Mouse (Mus musculus) hindbrain, embryonic 14.5 days (tissue): ENCODE results near the gene Serpinf2. TPM values are rescaled to one million over a fixed set of nuclear protein-coding genes. Genes with fewer than 3 reads are reported as not detected.

Source experiments
- ATAC-seq: fragments of 200-750 bp; cut with Nextera tagmentation; 2 replicates; pipeline ENCODE4 v1.8.0; 2017; ENCODE audit warnings: moderate number of reproducible peaks, mild to moderate bottlenecking, moderate TSS enrichment, moderate library complexity; ENCODE audit not compliant: low FRiP score
- DNase-seq: peaks from one replicate; pipeline ENCODE4 v3.0.0-alpha.2; 2015; ENCODE audit warnings: low spot score
- H3K27ac ChIP-seq: fragments of 300-500 bp; sonication (generic); 2 replicates; pipeline ENCODE4 v1.5.1; 2014; ENCODE audit warnings: mild to moderate bottlenecking, moderate library complexity
- H3K27me3 ChIP-seq: fragments of 300-500 bp; sonication (generic); 2 replicates; pipeline ENCODE4 v1.6.1; 2014; ENCODE audit warnings: mild to moderate bottlenecking, low read length, mixed read lengths; ENCODE audit not compliant: control insufficient read depth, insufficient read depth
- H3K36me3 ChIP-seq: fragments of 300-500 bp; sonication (generic); replicated peaks from 2 replicates; pipeline ENCODE4 v1.6.1; 2014; ENCODE audit not compliant: control insufficient read depth, insufficient read depth
- H3K4me1 ChIP-seq: fragments of 300-500 bp; sonication (generic); replicated peaks from 2 replicates; pipeline ENCODE4 v1.6.1; 2014; ENCODE audit warnings: antibody characterized with exemption, low read length, mixed read lengths; ENCODE audit not compliant: control insufficient read depth, insufficient read depth
- H3K4me2 ChIP-seq: fragments of 300-500 bp; sonication (generic); replicated peaks from 2 replicates; pipeline ENCODE4 v1.6.1; 2014; ENCODE audit warnings: mild to moderate bottlenecking, moderate library complexity
- H3K4me3 ChIP-seq: fragments of 300-500 bp; sonication (generic); replicated peaks from 2 replicates; pipeline ENCODE4 v1.5.1; 2014; ENCODE audit warnings: mild to moderate bottlenecking, low read length
- H3K9ac ChIP-seq: fragments of 300-500 bp; sonication (generic); 2 replicates; pipeline ENCODE4 v1.6.1; 2014
- H3K9me3 ChIP-seq: fragments of 300-500 bp; sonication (generic); 2 replicates; pipeline ENCODE4 v1.6.1; 2016; ENCODE audit warnings: low read length; ENCODE audit not compliant: control insufficient read depth
- WGBS: fragments of 180-500 bp; shearing (Covaris S2); extraction: QIAGEN DNeasy Blood & Tissue Kit; methylation state at CpG from one replicate; pipeline ENCODE4 v1.1.7; 2014; 5-methylcytosine and 5-hydroxymethylcytosine counted together
- polyA plus RNA-seq: library from polyadenylated mRNA; unstranded; fragments of >200 nt; fragmentation: Nextera tagmentation; extraction: Ambion mirVana; gene quantifications from 2 replicates; pipeline ENCODE4 v1.2.1, GENCODE M21; 2014

The Serpinf2 gene
- polyA plus RNA-seq, 1 experiment from 2014 or later: not detected

GRCm38 (mm10) chr11:75467512-75468215 is 28.3 kb upstream of the Serpinf2 start:
- H3K4me1 ChIP-seq: peaks cover 5% of the 10 kb centered on the region
- no peaks in the 10 kb centered on the region for H3K9me3 ChIP-seq
- no peak overlapping the region for H3K27ac ChIP-seq
- H3K27me3 ChIP-seq: no peaks in the 10 kb centered on the region
- peak overlapping the region; percentile 18 for H3K4me3 ChIP-seq
- H3K36me3 ChIP-seq: peaks cover 17% of the 10 kb centered on the region
- H3K9ac ChIP-seq: peak overlapping the region; percentile 18; the same call in 1 of the 2 replicates
- peak; percentile 31; the same call in 1 of the 2 replicates for ATAC-seq
- WGBS: 21% methylated on average over 19 of the region's 19 CpGs
- peak overlapping the region; percentile 48 for H3K4me2 ChIP-seq
- no peak for DNase-seq

GRCm38 (mm10) chr11:75466731-75467505 is 27.5 kb upstream of the Serpinf2 start:
- WGBS: 97% methylated on average over 4 of the region's 4 CpGs

GRCm38 (mm10) chr11:75465051-75465450 is 25.7 kb upstream of the Serpinf2 start:
- Histone ChIP-seq H3K36me3 (peaks cover 17% of the 10 kb centered on the region), H3K4me2 (no peak overlapping the region), H3K4me1 (peaks cover 14% of the 10 kb centered on the region), H3K9ac (no peak overlapping the region), H3K27ac (no peak overlapping the region), H3K9me3 (no peaks in the 10 kb centered on the region), H3K4me3 (no peak overlapping the region), H3K27me3 (no peaks in the 10 kb centered on the region)
- 92% methylated on average over 6 of the region's 6 CpGs for WGBS
- no peak for DNase-seq
- ATAC-seq: no peak

More at GRCm38 (mm10) chr11:75466731-75467505, 27.5 kb upstream of the Serpinf2 start:
- DNase-seq (no peak), ATAC-seq (no peak)
- Histone ChIP-seq H3K4me1 (peaks cover 12% of the 10 kb centered on the region), H3K4me2 (peak overlapping the region; percentile 48; the same call in 1 of the 2 replicates), H3K9me3 (no peaks in the 10 kb centered on the region), H3K9ac (no peak overlapping the region), H3K36me3 (peaks cover 17% of the 10 kb centered on the region), H3K27ac (no peak overlapping the region), H3K27me3 (no peaks in the 10 kb centered on the region), H3K4me3 (no peak overlapping the region)

GRCm38 (mm10) chr11:75464417-75464816 is 25.0 kb upstream of the Serpinf2 start:
- no peaks in the 10 kb centered on the region for H3K9me3 ChIP-seq
- H3K27me3 ChIP-seq: no peaks in the 10 kb centered on the region
- no peak overlapping the region for H3K9ac ChIP-seq
- ATAC-seq (no peak), DNase-seq (no peak)
- no peak overlapping the region for H3K27ac ChIP-seq
- no peak overlapping the region for H3K4me2 ChIP-seq
- H3K36me3 ChIP-seq: peaks cover 17% of the 10 kb centered on the region
- H3K4me1 ChIP-seq: peaks cover 19% of the 10 kb centered on the region
- WGBS: 94% methylated on average over 6 of the region's 6 CpGs
- H3K4me3 ChIP-seq: no peak overlapping the region

GRCm38 (mm10) chr11:75463624-75464023 is 24.2 kb upstream of the Serpinf2 start:
- Histone ChIP-seq H3K4me1 (peaks cover 19% of the 10 kb centered on the region), H3K4me3 (no peak overlapping the region), H3K27ac (no peak overlapping the region), H3K27me3 (no peaks in the 10 kb centered on the region), H3K9me3 (no peaks in the 10 kb centered on the region), H3K4me2 (no peak overlapping the region), H3K9ac (no peak overlapping the region), H3K36me3 (peaks cover 17% of the 10 kb centered on the region)
- DNase-seq (no peak), ATAC-seq (no peak)
- 74% methylated on average over 4 of the region's 4 CpGs for WGBS

GRCm38 (mm10) chr11:75462865-75463336 is 23.5 kb upstream of the Serpinf2 start:
- Histone ChIP-seq H3K9ac (peak overlapping the region; percentile 73; the same call in 1 of the 2 replicates), H3K27ac (no peak overlapping the region), H3K36me3 (peaks cover 17% of the 10 kb centered on the region), H3K4me1 (peaks cover 19% of the 10 kb centered on the region), H3K27me3 (no peaks in the 10 kb centered on the region), H3K9me3 (no peaks in the 10 kb centered on the region), H3K4me2 (peak overlapping the region; percentile 76), H3K4me3 (peak overlapping the region; percentile 73; the same call in 1 of the 2 replicates)
- no peak for ATAC-seq
- peak; percentile 44 for DNase-seq
- WGBS: 7% methylated on average over 9 of the region's 9 CpGs

- Histone ChIP-seq H3K9ac (peak overlapping the region; percentile 73), H3K27ac (no peak overlapping the region)
- WGBS: 4% methylated on average over 16 of the region's 16 CpGs
These were observed 22.9 kb upstream of the Serpinf2 start for GRCm38 (mm10) chr11:75462253-75462783.

GRCm38 (mm10) chr11:75461743-75462252 is 22.4 kb upstream of the Serpinf2 start:
- H3K9ac ChIP-seq: peak overlapping the region; percentile 73
- ATAC-seq (peak; percentile 16), DNase-seq (no peak)
- under 1% methylated on average over 27 of the region's 30 CpGs for WGBS
- peak overlapping the region; percentile 73 for H3K4me3 ChIP-seq
- peak overlapping the region; percentile 76 for H3K4me2 ChIP-seq
- H3K4me1 ChIP-seq: peaks cover 19% of the 10 kb centered on the region
- H3K9me3 ChIP-seq: no peaks in the 10 kb centered on the region
- H3K36me3 ChIP-seq: peaks cover 15% of the 10 kb centered on the region
- peak overlapping the region; percentile 60; the same call in 1 of the 2 replicates for H3K27ac ChIP-seq
- H3K27me3 ChIP-seq: no peaks in the 10 kb centered on the region

More at GRCm38 (mm10) chr11:75462253-75462783, 22.9 kb upstream of the Serpinf2 start:
- ATAC-seq (no peak), DNase-seq (no peak)
- H3K36me3 ChIP-seq: peaks cover 17% of the 10 kb centered on the region
- peak overlapping the region; percentile 73 for H3K4me3 ChIP-seq
- peak overlapping the region; percentile 76 for H3K4me2 ChIP-seq
- no peaks in the 10 kb centered on the region for H3K27me3 ChIP-seq
- H3K4me1 ChIP-seq: peaks cover 19% of the 10 kb centered on the region
- no peaks in the 10 kb centered on the region for H3K9me3 ChIP-seq
